Mouse (Mus musculus): ENCODE data around the gene Plekha1. TPM values are rescaled to one million over a fixed set of nuclear protein-coding genes. Genes with fewer than 3 reads are reported as not detected.

Gene Plekha1
- polyA plus RNA-seq, 1 experiment, result 9.9 TPM

- Histone ChIP-seq H3ac (ENCODE audit: control insufficient read depth, insufficient read length, low read depth) (peak within 1 kb of the TSS; percentile 81), H3K79me3 (ENCODE audit: low read depth) (peaks cover 26% of the 10 kb centered on the region), H3K36me3 (ENCODE audit: control insufficient read depth, insufficient read depth) (peaks cover 4% of the 10 kb centered on the region), H3K79me2 (ENCODE audit: control insufficient read depth, insufficient read depth) (peaks cover 48% of the 10 kb centered on the region), H3K27me3 (ENCODE audit: control insufficient read depth, insufficient read depth, insufficient read length) (no peaks in the 10 kb centered on the region), H3K4me3 (ENCODE audit: insufficient read depth, poor library complexity, severe bottlenecking) (peak within 1 kb of the TSS; percentile 50)
- TF ChIP-seq CEBPB (IDR thresholded peaks at IDR 0.05; ENCODE audit: low read depth) (no peak), MYOD1 (IDR thresholded peaks at IDR 0.05; ENCODE audit: control insufficient read depth, insufficient read length, low read depth) (peak; percentile 42)
These were observed 70.4 kb downstream of the Plekha1 start, which contains the start of gene Htra1 for GRCm38 (mm10) chr7:130935793-130936471. Htra1 (plus strand) TSS chr7:130936111.

GRCm38 (mm10) chr7:130936472-130936951 lies 71.0 kb downstream of the Plekha1 start:
- Histone ChIP-seq H3K36me3 (ENCODE audit: control insufficient read depth, insufficient read depth) (peaks cover 4% of the 10 kb centered on the region), H3K79me3 (ENCODE audit: low read depth) (peaks cover 32% of the 10 kb centered on the region), H3K79me2 (ENCODE audit: control insufficient read depth, insufficient read depth) (peaks cover 54% of the 10 kb centered on the region), H3K27me3 (ENCODE audit: control insufficient read depth, insufficient read depth, insufficient read length) (no peaks in the 10 kb centered on the region), H3ac (ENCODE audit: control insufficient read depth, insufficient read length, low read depth) (peak overlapping the region; percentile 81), H3K4me3 (ENCODE audit: insufficient read depth, poor library complexity, severe bottlenecking) (peak overlapping the region; percentile 50)
- TF ChIP-seq CEBPB (IDR thresholded peaks at IDR 0.05; ENCODE audit: low read depth), result no peak
- TF ChIP-seq MYOD1 (IDR thresholded peaks at IDR 0.05; ENCODE audit: control insufficient read depth, insufficient read length, low read depth), result no peak
- TF ChIP-seq MYOG (IDR thresholded peaks at IDR 0.05; ENCODE audit: control insufficient read depth, extremely low read depth, insufficient read length), result no peak

GRCm38 (mm10) chr7:130937266-130937841 lies 71.8 kb downstream of the Plekha1 start:
- peak overlapping the region; percentile 50 for H3K4me3 ChIP-seq (ENCODE audit: insufficient read depth, poor library complexity, severe bottlenecking)
- TF ChIP-seq CEBPB (IDR thresholded peaks at IDR 0.05; ENCODE audit: low read depth) (no peak), MYOG (IDR thresholded peaks at IDR 0.05; ENCODE audit: control insufficient read depth, extremely low read depth, insufficient read length) (no peak), MAX (IDR thresholded peaks at IDR 0.05) (no peak), CTCF (IDR thresholded peaks at IDR 0.05; ENCODE audit: control insufficient read depth, insufficient read depth, insufficient read length) (no peak), FOSL1 (IDR thresholded peaks at IDR 0.05; ENCODE audit: insufficient read depth, low read length, poor library complexity, severe bottlenecking) (no peak)
- peaks cover 4% of the 10 kb centered on the region for H3K36me3 ChIP-seq (ENCODE audit: control insufficient read depth, insufficient read depth)
- peaks cover 59% of the 10 kb centered on the region for H3K79me2 ChIP-seq (ENCODE audit: control insufficient read depth, insufficient read depth)
- H3ac ChIP-seq (ENCODE audit: control insufficient read depth, insufficient read length, low read depth), result no peak overlapping the region
- H3K79me3 ChIP-seq (ENCODE audit: low read depth), result peaks cover 36% of the 10 kb centered on the region
- no peaks in the 10 kb centered on the region for H3K27me3 ChIP-seq (ENCODE audit: control insufficient read depth, insufficient read depth, insufficient read length)

- peaks cover 61% of the 10 kb centered on the region for H3K79me2 ChIP-seq (ENCODE audit: control insufficient read depth, insufficient read depth)
- H3K27me3 ChIP-seq (ENCODE audit: control insufficient read depth, insufficient read depth, insufficient read length), result no peaks in the 10 kb centered on the region
- peaks cover 4% of the 10 kb centered on the region for H3K36me3 ChIP-seq (ENCODE audit: control insufficient read depth, insufficient read depth)
- no peak overlapping the region for H3K4me3 ChIP-seq (ENCODE audit: insufficient read depth, poor library complexity, severe bottlenecking)
- H3K79me3 ChIP-seq (ENCODE audit: low read depth), result peaks cover 36% of the 10 kb centered on the region
- no peak for TF ChIP-seq CEBPB (IDR thresholded peaks at IDR 0.05; ENCODE audit: low read depth)
- TF ChIP-seq MAX (IDR thresholded peaks at IDR 0.05), result no peak
- no peak for TF ChIP-seq FOSL1 (IDR thresholded peaks at IDR 0.05; ENCODE audit: insufficient read depth, low read length, poor library complexity, severe bottlenecking)
- TF ChIP-seq USF1 (IDR thresholded peaks at IDR 0.05; ENCODE audit: low read depth), result no peak
- TF ChIP-seq CTCF (IDR thresholded peaks at IDR 0.05; ENCODE audit: control insufficient read depth, insufficient read depth, insufficient read length), result no peak
- TF ChIP-seq MYOG (IDR thresholded peaks at IDR 0.05; ENCODE audit: control insufficient read depth, extremely low read depth, insufficient read length), result no peak
- TF ChIP-seq MYOD1 (IDR thresholded peaks at IDR 0.05; ENCODE audit: control insufficient read depth, insufficient read length, low read depth), result no peak
- H3ac ChIP-seq (ENCODE audit: control insufficient read depth, insufficient read length, low read depth), result no peak overlapping the region
These were observed 72.4 kb downstream of the Plekha1 start for GRCm38 (mm10) chr7:130938005-130938404.

- TF ChIP-seq CEBPB (IDR thresholded peaks at IDR 0.05; ENCODE audit: low read depth) (no peak), CTCF (IDR thresholded peaks at IDR 0.05; ENCODE audit: control insufficient read depth, insufficient read depth, insufficient read length) (no peak), MYOD1 (IDR thresholded peaks at IDR 0.05; ENCODE audit: control insufficient read depth, insufficient read length, low read depth) (no peak), USF1 (IDR thresholded peaks at IDR 0.05; ENCODE audit: low read depth) (no peak), FOSL1 (IDR thresholded peaks at IDR 0.05; ENCODE audit: insufficient read depth, low read length, poor library complexity, severe bottlenecking) (no peak), MYOG (IDR thresholded peaks at IDR 0.05; ENCODE audit: control insufficient read depth, extremely low read depth, insufficient read length) (no peak), MAX (IDR thresholded peaks at IDR 0.05) (no peak)
- Histone ChIP-seq H3K79me3 (ENCODE audit: low read depth) (peaks cover 38% of the 10 kb centered on the region), H3ac (ENCODE audit: control insufficient read depth, insufficient read length, low read depth) (no peak overlapping the region), H3K27me3 (ENCODE audit: control insufficient read depth, insufficient read depth, insufficient read length) (no peaks in the 10 kb centered on the region), H3K36me3 (ENCODE audit: control insufficient read depth, insufficient read depth) (peaks cover 7% of the 10 kb centered on the region), H3K4me3 (ENCODE audit: insufficient read depth, poor library complexity, severe bottlenecking) (no peak overlapping the region), H3K79me2 (ENCODE audit: control insufficient read depth, insufficient read depth) (peaks cover 64% of the 10 kb centered on the region)
These were observed 73.3 kb downstream of the Plekha1 start for GRCm38 (mm10) chr7:130938896-130939295.

GRCm38 (mm10) chr7:130940733-130941132 lies 75.2 kb downstream of the Plekha1 start:
- no peaks in the 10 kb centered on the region for H3K27me3 ChIP-seq (ENCODE audit: control insufficient read depth, insufficient read depth, insufficient read length)
- peaks cover 53% of the 10 kb centered on the region for H3K79me3 ChIP-seq (ENCODE audit: low read depth)
- peaks cover 83% of the 10 kb centered on the region for H3K79me2 ChIP-seq (ENCODE audit: control insufficient read depth, insufficient read depth)
- no peak overlapping the region for H3ac ChIP-seq (ENCODE audit: control insufficient read depth, insufficient read length, low read depth)
- H3K4me3 ChIP-seq (ENCODE audit: insufficient read depth, poor library complexity, severe bottlenecking), result no peak overlapping the region
- TF ChIP-seq FOSL1 (IDR thresholded peaks at IDR 0.05; ENCODE audit: insufficient read depth, low read length, poor library complexity, severe bottlenecking), result no peak
- no peak for TF ChIP-seq MYOD1 (IDR thresholded peaks at IDR 0.05; ENCODE audit: control insufficient read depth, insufficient read length, low read depth)
- no peak for TF ChIP-seq CTCF (IDR thresholded peaks at IDR 0.05; ENCODE audit: control insufficient read depth, insufficient read depth, insufficient read length)
- TF ChIP-seq USF1 (IDR thresholded peaks at IDR 0.05; ENCODE audit: low read depth), result no peak
- TF ChIP-seq CEBPB (IDR thresholded peaks at IDR 0.05; ENCODE audit: low read depth), result no peak
- TF ChIP-seq MYOG (IDR thresholded peaks at IDR 0.05; ENCODE audit: control insufficient read depth, extremely low read depth, insufficient read length), result no peak
- no peak for TF ChIP-seq MAX (IDR thresholded peaks at IDR 0.05)
- H3K36me3 ChIP-seq (ENCODE audit: control insufficient read depth, insufficient read depth), result peaks cover 10% of the 10 kb centered on the region

All from C2C12 (cell line).